Comparison of ENCODE assay signal across 8 mouse cellular contexts in the genomic region with DNA sequence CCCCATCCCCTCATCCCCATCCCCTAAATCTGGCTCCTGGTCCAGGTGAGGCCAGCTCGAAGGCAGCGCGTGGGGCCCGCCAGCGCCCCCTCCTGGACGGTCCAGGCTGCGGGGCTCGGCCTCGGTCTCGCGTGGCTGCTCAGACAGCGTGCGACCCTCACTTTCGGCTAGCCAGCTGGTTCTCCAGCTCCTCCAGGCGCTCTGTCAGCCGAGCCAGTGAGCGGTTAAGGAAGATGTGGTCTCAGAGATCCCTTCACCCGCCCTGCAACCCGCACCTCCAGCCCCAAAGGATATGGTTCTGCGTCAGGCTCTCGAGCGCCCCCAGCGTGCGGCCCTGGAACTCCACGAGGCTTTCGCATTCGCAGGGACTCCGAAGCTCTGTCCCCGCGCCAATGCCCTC. TPM values are rescaled to one million over a fixed set of nuclear protein-coding genes. Genes with fewer than 3 reads are reported as not detected.
DNase-seq lines count a peak whose midpoint lies in the region; ATAC-seq lines count a peak whose summit lies in the region.

No protein-coding gene starts in this region.

- peak overlapping the region; percentile 88 for H3K27ac ChIP-seq in embryonic facial prominence, embryonic 12.5 days
- peak overlapping the region; percentile 57 for H3K27ac ChIP-seq in limb, embryonic 11.5 days (replicated peaks; ENCODE audit: low read depth, low read length)
- no peak overlapping the region for H3K27ac ChIP-seq in midbrain, embryonic 13.5 days

- peak overlapping the region; percentile 48; the same call in 1 of the 2 replicates for H3K9ac ChIP-seq in embryonic facial prominence, embryonic 12.5 days
- H3K9ac ChIP-seq in limb, embryonic 11.5 days (ENCODE audit: low read length) = peak overlapping the region; percentile 39
- peak overlapping the region; percentile 59; the same call in 1 of the 2 replicates for H3K9ac ChIP-seq in midbrain, embryonic 13.5 days (replicated peaks)

- no peaks in the 10 kb centered on the region for H3K9me3 ChIP-seq in embryonic facial prominence, embryonic 12.5 days
- no peaks in the 10 kb centered on the region for H3K9me3 ChIP-seq in limb, embryonic 11.5 days (ENCODE audit: control insufficient read depth, low read length)
- H3K9me3 ChIP-seq in midbrain, embryonic 13.5 days = no peaks in the 10 kb centered on the region

- peak; percentile 89 for DNase-seq in adrenal gland, postnatal 14 days
- DNase-seq in heart, adult 18-20 months = peak; percentile 68 to 88
- DNase-seq in kidney, adult 18-20 months = peak; percentile 85
- DNase-seq in limb, embryonic 11.5 days (ENCODE audit: low spot score) = peak; percentile 94
- DNase-seq in skeletal muscle tissue, adult 2 months (ENCODE audit: low read depth, low spot score) = peak; percentile 28
- DNase-seq in adipocyte (ENCODE audit: low spot score) = no peak

- H3K4me1 ChIP-seq in embryonic facial prominence, embryonic 12.5 days = peaks cover 15% of the 10 kb centered on the region
- peaks cover 8% of the 10 kb centered on the region; the same call in 1 of the 2 replicates for H3K4me1 ChIP-seq in limb, embryonic 11.5 days (ENCODE audit: control insufficient read depth, insufficient read depth, low read length)
- H3K4me1 ChIP-seq in midbrain, embryonic 13.5 days (replicated peaks) = peaks cover 20% of the 10 kb centered on the region

- peaks cover 26% of the 10 kb centered on the region for H3K27me3 ChIP-seq in embryonic facial prominence, embryonic 12.5 days
- peaks cover 12% of the 10 kb centered on the region for H3K27me3 ChIP-seq in limb, embryonic 11.5 days (ENCODE audit: control insufficient read depth, insufficient read depth, low read length)
- peaks cover 52% of the 10 kb centered on the region for H3K27me3 ChIP-seq in midbrain, embryonic 13.5 days

- peak overlapping the region; percentile 70 for H3K4me2 ChIP-seq in embryonic facial prominence, embryonic 12.5 days (replicated peaks)
- peak overlapping the region; percentile 61 for H3K4me2 ChIP-seq in limb, embryonic 11.5 days (ENCODE audit: low read depth, severe bottlenecking)
- H3K4me2 ChIP-seq in midbrain, embryonic 13.5 days (replicated peaks) = peak overlapping the region; percentile 66

- H3K4me3 ChIP-seq in embryonic facial prominence, embryonic 12.5 days = peak overlapping the region; percentile 44
- H3K4me3 ChIP-seq in limb, embryonic 11.5 days (ENCODE audit: low read depth, low read length) = peak overlapping the region; percentile 28
- H3K4me3 ChIP-seq in midbrain, embryonic 13.5 days (replicated peaks) = peak overlapping the region; percentile 47

- under 1% methylated on average over 30 of the region's 30 CpGs for WGBS in embryonic facial prominence, embryonic 12.5 days
- under 1% methylated on average over 30 of the region's 30 CpGs for WGBS in limb, embryonic 11.5 days
- under 1% methylated on average over 30 of the region's 30 CpGs for WGBS in midbrain, embryonic 13.5 days

- ATAC-seq in embryonic facial prominence, embryonic 12.5 days (ENCODE audit: insufficient number of reproducible peaks, insufficient read depth, low FRiP score, low TSS enrichment) = peak; percentile 37; the same call in 1 of the 2 replicates
- peak; percentile 31; the same call in 1 of the 2 replicates for ATAC-seq in limb, embryonic 11.5 days (ENCODE audit: insufficient number of reproducible peaks, low FRiP score, low TSS enrichment, low read depth)
- peak; percentile 73 for ATAC-seq in midbrain, embryonic 13.5 days

- H3K36me3 ChIP-seq in embryonic facial prominence, embryonic 12.5 days = no peaks in the 10 kb centered on the region
- H3K36me3 ChIP-seq in limb, embryonic 11.5 days (ENCODE audit: control insufficient read depth, insufficient read depth, low read length) = no peaks in the 10 kb centered on the region
- H3K36me3 ChIP-seq in midbrain, embryonic 13.5 days = no peaks in the 10 kb centered on the region

RNA-seq across cellular contexts. Expression of gene Slpi, which starts 0.6 kb away (rescaled TPM):
- 9.2 and 9.3 TPM in 2 replicates for total RNA-seq in adrenal gland, postnatal 14 days (2021)
- 0.96 and 1.5 TPM in 2 replicates for polyA plus RNA-seq in embryonic facial prominence, embryonic 12.5 days (2016; fragmentation: Nextera tagmentation; extraction: Ambion mirVana)
- 10 to 100 TPM; 12.2 to 21.3 TPM for total RNA-seq in heart, adult 18-20 months (2021)
- 0.43 and 0.76 TPM in 2 replicates for polyA plus RNA-seq in limb, embryonic 11.5 days (2014; fragmentation: Nextera tagmentation; extraction: Ambion mirVana)
- 0.36 TPM in 1 of 2 replicates, not detected in the other for polyA plus RNA-seq in midbrain, embryonic 13.5 days (2015; fragmentation: Nextera tagmentation; extraction: Ambion mirVana)

RNA-seq across cellular contexts. Expression of gene Rbpjl, which starts 13.4 kb away (rescaled TPM):
- total RNA-seq in adrenal gland, postnatal 14 days (2021) = not detected in 2 replicates
- polyA plus RNA-seq in embryonic facial prominence, embryonic 12.5 days (2016; fragmentation: Nextera tagmentation; extraction: Ambion mirVana) = 0.46 and 0.53 TPM in 2 replicates
- total RNA-seq in heart, adult 18-20 months (2021) = not detected
- 0.04 and 0.16 TPM in 2 replicates for polyA plus RNA-seq in limb, embryonic 11.5 days (2014; fragmentation: Nextera tagmentation; extraction: Ambion mirVana)
- not detected in 2 replicates for polyA plus RNA-seq in midbrain, embryonic 13.5 days (2015; fragmentation: Nextera tagmentation; extraction: Ambion mirVana)

RNA-seq across cellular contexts. Expression of gene Matn4, which starts 15.5 kb away (rescaled TPM):
- total RNA-seq in adrenal gland, postnatal 14 days (2021) = 1.7 and 2.3 TPM in 2 replicates
- polyA plus RNA-seq in embryonic facial prominence, embryonic 12.5 days (2016; fragmentation: Nextera tagmentation; extraction: Ambion mirVana) = 36.2 and 43.9 TPM in 2 replicates
- under 1 TPM; 0.36 to 0.45 TPM for total RNA-seq in heart, adult 18-20 months (2021)
- 2.7 and 3.6 TPM in 2 replicates for polyA plus RNA-seq in limb, embryonic 11.5 days (2014; fragmentation: Nextera tagmentation; extraction: Ambion mirVana)
- 0.26 and 0.39 TPM in 2 replicates for polyA plus RNA-seq in midbrain, embryonic 13.5 days (2015; fragmentation: Nextera tagmentation; extraction: Ambion mirVana)

RNA-seq across cellular contexts. Expression of gene Sdc4, which starts 54.2 kb away (rescaled TPM):
- 153 and 208 TPM in 2 replicates for total RNA-seq in adrenal gland, postnatal 14 days (2021)
- polyA plus RNA-seq in embryonic facial prominence, embryonic 12.5 days (2016; fragmentation: Nextera tagmentation; extraction: Ambion mirVana) = 42.6 and 44.4 TPM in 2 replicates
- total RNA-seq in heart, adult 18-20 months (2021) = 10 to 100 TPM; 18.7 to 34.2 TPM
- polyA plus RNA-seq in limb, embryonic 11.5 days (2014; fragmentation: Nextera tagmentation; extraction: Ambion mirVana) = 22.6 and 23.6 TPM in 2 replicates
- polyA plus RNA-seq in midbrain, embryonic 13.5 days (2015; fragmentation: Nextera tagmentation; extraction: Ambion mirVana) = 6.5 and 7.3 TPM in 2 replicates

RNA-seq across cellular contexts. Expression of gene Svs5, which starts 57.0 kb away (rescaled TPM):
- total RNA-seq in adrenal gland, postnatal 14 days (2021) = 0.70 and 0.98 TPM in 2 replicates
- polyA plus RNA-seq in embryonic facial prominence, embryonic 12.5 days (2016; fragmentation: Nextera tagmentation; extraction: Ambion mirVana) = not detected in 2 replicates
- total RNA-seq in heart, adult 18-20 months (2021) = not detected
- not detected in 2 replicates for polyA plus RNA-seq in limb, embryonic 11.5 days (2014; fragmentation: Nextera tagmentation; extraction: Ambion mirVana)
- not detected in 2 replicates for polyA plus RNA-seq in midbrain, embryonic 13.5 days (2015; fragmentation: Nextera tagmentation; extraction: Ambion mirVana)
